Mouse (Mus musculus): ENCODE data around the gene Nlgn2.
A peak's percentile ranks its signal among the peaks of the same experiment; 100 is the strongest.

The Nlgn2 gene

DNA sequence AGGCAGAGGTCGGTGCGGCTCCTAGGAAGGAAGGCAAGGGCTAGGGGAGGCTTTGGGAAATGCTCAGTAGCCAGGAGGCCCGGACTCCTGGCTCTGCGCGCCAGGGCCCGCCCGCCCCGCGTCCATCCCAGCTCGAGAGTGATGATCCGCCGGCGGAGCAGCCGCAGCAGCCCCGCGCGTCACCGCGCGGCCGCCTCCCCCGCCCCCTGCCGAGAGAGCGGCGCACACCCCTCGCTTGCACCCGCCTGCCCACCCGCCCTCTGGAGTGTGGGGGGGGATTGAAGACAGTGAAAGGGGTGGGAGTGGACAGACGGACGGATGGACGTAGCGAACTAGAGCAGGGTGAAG lies at the start of gene Nlgn2:
TSS of gene Nlgn2 (minus strand) at position 181 of the 348 bp plus-strand sequence.
- DNase-seq (ENCODE audit: low spot score) = no peak

- DNase-seq (ENCODE audit: low spot score) = no peak
Measured at GRCm38 (mm10) chr11:69886907-69887635, 49.5 kb upstream of the Nlgn2 start.

- no peak for DNase-seq (ENCODE audit: low spot score)
Measured at GRCm38 (mm10) chr11:69884663-69885062, 47.1 kb upstream of the Nlgn2 start.

GRCm38 (mm10) chr11:69884240-69884639 lies 46.7 kb upstream of the Nlgn2 start:
- DNase-seq (ENCODE audit: low spot score) = no peak

- DNase-seq (ENCODE audit: low spot score) = no peak
Measured at GRCm38 (mm10) chr11:69883527-69884151, 46.1 kb upstream of the Nlgn2 start.

GRCm38 (mm10) chr11:69883066-69883465 lies 45.5 kb upstream of the Nlgn2 start:
- no peak for DNase-seq (ENCODE audit: low spot score)

DNA sequence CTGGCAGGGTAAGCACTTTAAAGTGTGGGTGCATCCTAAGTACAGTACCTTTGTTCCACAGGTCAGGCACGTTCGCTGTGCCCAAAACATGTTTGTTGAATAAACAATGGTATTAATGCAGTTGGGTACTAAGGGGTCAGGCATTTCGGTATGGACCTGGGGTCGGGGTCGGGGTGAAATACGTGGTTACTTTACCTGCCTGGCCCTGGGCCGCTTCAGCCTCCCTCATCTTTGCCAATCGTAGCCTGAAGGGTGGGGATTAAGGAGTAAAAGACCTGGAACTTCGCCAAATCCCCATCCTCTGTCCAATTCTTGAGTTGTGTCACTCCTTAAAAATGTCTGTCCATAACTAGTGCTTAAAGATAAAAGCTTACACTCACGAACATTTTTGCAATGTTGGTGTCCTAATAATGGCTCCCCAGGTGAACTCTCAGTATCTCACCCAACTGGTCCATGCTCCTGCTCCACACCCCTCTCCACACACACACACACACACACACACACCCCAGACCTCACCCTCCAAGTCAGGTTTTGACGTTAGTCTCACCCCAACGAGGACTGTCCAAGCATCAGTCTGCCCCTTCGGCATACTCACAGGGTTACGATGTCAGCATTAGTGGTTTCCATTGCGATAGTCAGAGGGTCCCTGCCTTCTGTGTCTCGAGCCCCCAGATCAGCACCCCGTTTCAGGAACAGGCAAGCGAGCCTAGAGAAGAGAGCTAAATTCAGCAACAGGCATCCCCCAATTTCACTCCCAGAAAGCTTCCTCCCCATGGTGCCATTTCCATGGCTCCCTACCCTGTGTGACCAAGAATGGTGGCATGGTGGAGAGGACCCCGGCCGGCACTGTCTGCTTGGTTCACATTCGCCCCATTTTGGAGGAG lies 44.4 kb upstream of the Nlgn2 start:
- DNase-seq (ENCODE audit: low spot score) = no peak

DNA sequence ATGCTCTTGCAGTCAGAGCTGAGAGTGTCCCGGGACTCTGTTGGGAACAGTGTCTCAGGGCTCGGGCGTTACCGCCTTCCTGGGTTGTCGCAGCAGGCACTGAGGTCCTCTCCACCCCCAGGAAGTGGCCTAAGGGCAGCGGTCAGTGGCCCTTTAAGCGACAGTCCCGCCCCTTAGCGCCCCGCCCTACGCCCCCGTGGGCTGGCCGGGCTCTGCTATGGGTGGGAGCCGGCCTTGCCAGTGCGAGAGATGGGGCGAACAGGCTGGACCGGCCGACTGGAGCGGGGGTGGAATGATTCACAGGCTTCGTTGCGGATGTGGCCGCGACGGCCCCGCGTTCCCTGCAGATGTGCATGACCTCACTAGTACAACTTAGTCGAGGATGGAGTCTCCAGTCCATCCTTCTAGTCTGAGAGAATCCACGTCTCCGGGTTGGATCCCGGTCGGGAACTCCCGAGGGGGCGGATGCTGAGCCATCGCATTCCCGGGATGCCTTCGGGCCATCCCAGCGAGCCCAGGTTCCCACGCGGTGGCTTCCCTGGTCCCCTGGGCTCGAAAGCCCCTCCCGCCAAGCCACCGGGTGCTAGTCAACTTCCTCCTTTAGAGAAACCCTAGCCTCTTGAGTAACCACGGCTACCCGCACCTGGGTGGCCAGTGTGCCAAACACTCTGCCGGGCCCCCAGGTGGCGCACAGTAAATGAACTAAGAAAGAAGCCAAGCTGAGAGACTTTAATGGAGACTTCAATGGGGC lies 43.4 kb upstream of the Nlgn2 start, which contains the start of gene Kctd11:
TSS of gene Kctd11 (minus strand) at position 554 of the 751 bp plus-strand sequence.
- DNase-seq (ENCODE audit: low spot score) = peak; percentile 90

- DNase-seq (ENCODE audit: low spot score) = peak; percentile 67
Measured at GRCm38 (mm10) chr11:69880506-69880852, 42.9 kb upstream of the Nlgn2 start.

DNA sequence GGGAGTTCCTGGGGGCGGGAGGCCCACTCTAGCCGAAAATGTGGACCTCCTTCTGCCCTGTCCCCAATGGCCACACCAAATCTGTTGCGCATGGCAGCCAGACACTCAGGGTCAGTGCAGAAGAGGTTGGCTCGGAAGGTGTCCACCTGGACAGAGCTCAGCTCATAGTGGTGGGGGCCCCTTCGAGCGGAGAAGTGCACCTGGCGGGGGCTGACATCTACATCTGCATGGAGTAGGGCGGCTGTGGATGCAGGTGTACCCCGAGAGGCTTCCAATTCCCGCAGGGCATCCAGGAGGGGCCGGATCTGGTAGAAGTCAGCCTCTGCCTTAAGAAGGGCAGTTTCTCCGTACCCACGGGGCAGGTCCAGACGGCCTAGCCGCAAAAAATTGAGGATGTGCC lies 42.1 kb upstream of the Nlgn2 start:
- no peak for DNase-seq (ENCODE audit: low spot score)

DNA sequence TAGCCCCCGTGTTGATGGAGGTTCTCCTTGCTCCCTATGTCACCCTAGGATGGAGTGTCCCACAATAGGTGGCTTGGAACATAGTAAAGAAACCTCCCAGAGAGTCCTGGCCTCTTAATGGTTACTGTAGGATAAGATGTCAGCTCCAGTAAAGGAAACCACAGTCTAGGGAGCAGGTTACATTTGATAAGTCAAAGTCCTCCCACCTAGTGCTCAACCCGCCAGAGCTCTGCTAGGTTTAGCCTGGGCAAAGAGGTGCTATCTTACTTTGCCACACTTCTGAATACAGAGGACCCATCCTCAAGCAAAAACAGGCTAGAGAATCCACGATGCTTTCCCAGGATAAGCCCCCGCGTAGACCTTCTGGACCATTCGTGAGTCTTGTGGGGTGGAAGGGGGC lies 41.4 kb upstream of the Nlgn2 start:
- DNase-seq (ENCODE audit: low spot score) = no peak

- no peak for DNase-seq (ENCODE audit: low spot score)
Measured at GRCm38 (mm10) chr11:69878399-69878798, 40.8 kb upstream of the Nlgn2 start.

DNA sequence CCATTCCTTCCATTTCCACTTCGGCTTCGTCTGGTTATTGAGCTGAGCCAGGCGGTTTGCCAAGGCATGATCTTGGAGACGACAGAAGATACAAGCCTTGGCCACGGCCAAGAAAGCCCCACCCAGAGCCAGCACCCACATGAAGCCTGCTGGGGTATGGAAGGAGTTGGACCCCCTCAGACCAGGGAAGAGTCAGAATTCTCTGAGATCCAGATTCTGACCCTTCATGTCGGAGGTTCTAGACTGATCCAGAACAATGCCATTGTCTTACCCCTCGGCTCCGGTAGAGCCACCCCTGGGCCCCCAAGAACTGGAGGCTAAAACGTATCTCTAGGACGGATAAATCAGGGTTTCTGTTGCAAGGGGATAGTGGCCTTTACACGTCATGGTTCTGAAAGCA lies 40.3 kb upstream of the Nlgn2 start, which contains the start of gene Tmem95:
TSS of gene Tmem95 (minus strand) at position 141 of the 400 bp plus-strand sequence.
- no peak for DNase-seq (ENCODE audit: low spot score)

- peak; percentile 81 for DNase-seq (ENCODE audit: low spot score)
Measured at GRCm38 (mm10) chr11:69876867-69877266, 39.3 kb upstream of the Nlgn2 start.

DNA sequence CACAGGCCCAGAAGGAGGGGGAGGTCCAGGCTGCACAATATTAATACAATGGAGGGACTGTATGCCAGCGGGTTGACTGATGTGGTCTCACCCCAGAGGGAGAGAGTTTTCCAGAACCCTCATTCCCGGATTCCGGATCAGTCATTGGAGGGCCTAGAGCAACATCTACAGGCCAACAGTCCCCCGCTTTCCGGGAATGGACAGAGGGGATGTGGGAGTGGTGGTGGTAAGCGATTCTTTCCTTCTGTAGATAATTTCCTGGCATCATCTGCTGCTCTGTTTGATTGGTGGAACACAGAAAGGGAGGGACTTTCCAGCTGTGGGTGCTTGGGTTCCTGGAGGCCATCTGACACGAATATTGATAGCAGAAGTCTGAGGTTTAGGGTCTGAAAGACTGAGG lies 38.6 kb upstream of the Nlgn2 start:
- no peak for DNase-seq (ENCODE audit: low spot score)

DNA sequence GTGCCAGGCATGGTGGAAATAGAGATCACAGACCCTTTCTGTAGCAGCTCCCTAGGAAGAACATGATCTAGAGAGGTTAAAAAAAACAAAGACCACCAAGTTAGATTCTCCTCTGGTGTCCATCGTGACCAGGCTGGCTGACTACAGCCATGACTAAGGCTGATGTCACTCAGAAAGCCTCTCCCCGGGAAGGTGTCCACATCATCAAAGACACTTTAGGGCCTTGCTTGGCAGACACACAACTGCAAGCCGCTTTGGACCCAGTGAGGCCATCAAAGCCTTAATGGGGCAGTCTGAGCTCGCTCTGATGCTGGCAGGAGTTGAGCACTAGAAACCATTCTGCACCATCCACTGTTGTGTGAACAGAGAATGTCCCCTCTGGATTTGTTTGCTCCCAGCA lies 34.9 kb upstream of the Nlgn2 start:
- DNase-seq (ENCODE audit: low spot score) = no peak

- no peak for DNase-seq (ENCODE audit: low spot score)
Measured at GRCm38 (mm10) chr11:69871822-69872221, 34.2 kb upstream of the Nlgn2 start.

- no peak for DNase-seq (ENCODE audit: low spot score)
Measured at GRCm38 (mm10) chr11:69870289-69871069, 32.9 kb upstream of the Nlgn2 start.

DNA sequence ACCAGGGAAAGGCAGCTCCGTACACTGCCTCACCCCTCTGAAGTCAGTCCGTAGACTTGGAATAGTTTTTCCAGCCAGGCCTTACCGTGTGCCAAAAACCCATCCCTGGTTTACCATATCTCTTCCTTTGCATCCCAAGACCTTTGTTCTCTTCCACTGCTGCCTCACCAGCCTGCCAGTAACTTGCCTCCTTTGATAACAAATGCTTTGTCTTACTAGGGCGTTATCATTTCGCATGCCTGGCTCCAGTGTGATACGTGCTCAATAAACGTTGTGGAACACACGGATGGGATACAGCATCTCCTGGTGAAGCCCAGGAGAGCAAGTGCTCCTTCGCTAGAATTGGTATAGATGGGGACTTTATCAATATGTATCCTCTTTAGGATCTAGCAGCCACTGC lies 29.8 kb upstream of the Nlgn2 start:
- no peak for DNase-seq (ENCODE audit: low spot score)

GRCm38 (mm10) chr11:69865561-69865960 lies 28.0 kb upstream of the Nlgn2 start:
- DNase-seq (ENCODE audit: low spot score) = no peak

DNA sequence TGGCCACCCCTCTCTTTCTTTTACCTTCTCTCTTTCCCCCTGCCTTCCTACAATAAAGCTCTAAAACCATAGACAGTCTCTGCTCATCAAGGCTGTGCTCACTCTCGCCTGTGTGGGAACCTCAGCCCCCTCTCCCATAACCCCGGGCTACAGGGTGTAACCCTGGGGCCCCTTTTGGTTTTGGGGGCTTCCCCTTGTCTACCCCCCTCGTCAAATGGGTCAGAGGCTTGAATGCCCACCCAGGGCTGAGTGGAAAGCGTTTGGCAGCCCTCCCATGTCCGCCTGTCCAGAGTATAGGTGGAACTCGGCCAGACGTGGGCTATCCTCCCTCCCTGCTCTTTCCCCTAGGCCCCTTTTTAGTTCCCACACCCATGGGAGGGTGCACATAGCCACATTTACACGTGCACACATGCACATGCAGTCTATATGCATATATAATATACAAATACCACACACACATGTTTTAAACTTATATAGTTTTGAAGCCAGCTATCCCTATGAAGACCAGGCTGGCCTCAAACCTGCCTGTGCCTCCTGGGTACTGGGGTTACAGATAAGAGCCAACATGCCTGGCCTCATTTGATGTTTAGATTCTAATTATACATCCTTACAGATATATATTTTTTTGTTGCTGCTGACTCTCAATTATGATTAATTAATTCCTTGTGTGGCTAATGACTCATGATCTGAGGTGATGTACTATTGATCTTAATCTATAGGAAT lies 26.7 kb upstream of the Nlgn2 start:
- no peak for DNase-seq (ENCODE audit: low spot score)
